In genomic region chr13:8283116-8283515, GRCm38 (mm10) we compare ENCODE assay signal across 26 mouse cellular contexts.
"Had no signal": no experiment of that assay in that cellular context is flagged by ENCODE, and none has a peak within 500 bp of the region (broad histone marks: within the 10 kb centered on the region; RNA-seq: fewer than 3 reads in every experiment).

No protein-coding gene starts in this region.

- H3K36me3 ChIP-seq: heart, embryonic 13.5 days; heart, embryonic 15.5 days; hindbrain, embryonic 12.5 days; kidney, embryonic 15.5 days; limb, embryonic 13.5 days; limb, embryonic 15.5 days; liver, embryonic 12.5 days had no signal

- H3K4me1 ChIP-seq: heart, embryonic 13.5 days; heart, embryonic 15.5 days; hindbrain, embryonic 12.5 days; kidney, embryonic 15.5 days; limb, embryonic 13.5 days; limb, embryonic 15.5 days; liver, embryonic 12.5 days had no signal

- H3K27me3 ChIP-seq: heart, embryonic 13.5 days; heart, embryonic 15.5 days; hindbrain, embryonic 12.5 days; kidney, embryonic 15.5 days; limb, embryonic 13.5 days; limb, embryonic 15.5 days; liver, embryonic 12.5 days had no signal

- H3K4me2 ChIP-seq: heart, embryonic 11.5 days; heart, embryonic 13.5 days; heart, embryonic 15.5 days; hindbrain, embryonic 12.5 days; hindbrain, embryonic 14.5 days; kidney, embryonic 15.5 days; limb, embryonic 13.5 days; limb, embryonic 15.5 days; liver, embryonic 12.5 days had no signal

- ATAC-seq: hindbrain, postnatal 0 days; intestine, embryonic 16.5 days; liver, embryonic 12.5 days had no signal

- H3K9me3 ChIP-seq: heart, embryonic 13.5 days; heart, embryonic 15.5 days; hindbrain, embryonic 12.5 days; kidney, embryonic 15.5 days; limb, embryonic 13.5 days; limb, embryonic 15.5 days; liver, embryonic 12.5 days had no signal

- H3K27ac ChIP-seq: heart, adult 2 months; heart, embryonic 13.5 days; heart, embryonic 15.5 days; hindbrain, embryonic 12.5 days; hindbrain, embryonic 14.5 days; hindbrain, postnatal 0 days; kidney, embryonic 15.5 days; kidney, postnatal 0 days; left cerebral cortex, adult 2 months; limb, embryonic 13.5 days; limb, embryonic 15.5 days; liver, embryonic 12.5 days had no signal

- H3K9ac ChIP-seq: heart, embryonic 13.5 days; heart, embryonic 15.5 days; hindbrain, embryonic 12.5 days; hindbrain, embryonic 14.5 days; kidney, embryonic 15.5 days; limb, embryonic 13.5 days; limb, embryonic 15.5 days; liver, embryonic 12.5 days had no signal

- H3K4me3 ChIP-seq: heart, adult 2 months; heart, embryonic 13.5 days; heart, embryonic 15.5 days; hindbrain, embryonic 12.5 days; kidney, embryonic 15.5 days; left cerebral cortex, adult 2 months; limb, embryonic 13.5 days; limb, embryonic 15.5 days; liver, embryonic 12.5 days had no signal

- DNase-seq: gastrocnemius, postnatal 14 days; gastrocnemius, postnatal 36 days; heart, adult 11 months; heart, adult 2 months; heart, postnatal 14 days; heart, postnatal 36 days; kidney, adult 11 months; kidney, adult 2 months; kidney, adult 9 months; kidney, postnatal 14 days; kidney, postnatal 36 days; layer of hippocampus, adult 9-11 months; layer of hippocampus, postnatal 36 days had no signal
